Mouse (Mus musculus) CD8-positive naive resting alpha-beta T cell, adult 2 months (primary cell): Measurements from ENCODE around the gene Gm9789.
"Not testable (repeated sequence)": the region's sequence is repeated elsewhere in the genome, so short reads cannot be mapped to it uniquely, and the experiment has no call there.

Experiments
- DNase-seq, 2 experiments: peaks; one replicate each; pipeline ENCODE4 v3.0.0; 2022; ENCODE audit warnings: low read depth in 2 of 2, low spot score in 2 of 2

Gene Gm9789

DNA sequence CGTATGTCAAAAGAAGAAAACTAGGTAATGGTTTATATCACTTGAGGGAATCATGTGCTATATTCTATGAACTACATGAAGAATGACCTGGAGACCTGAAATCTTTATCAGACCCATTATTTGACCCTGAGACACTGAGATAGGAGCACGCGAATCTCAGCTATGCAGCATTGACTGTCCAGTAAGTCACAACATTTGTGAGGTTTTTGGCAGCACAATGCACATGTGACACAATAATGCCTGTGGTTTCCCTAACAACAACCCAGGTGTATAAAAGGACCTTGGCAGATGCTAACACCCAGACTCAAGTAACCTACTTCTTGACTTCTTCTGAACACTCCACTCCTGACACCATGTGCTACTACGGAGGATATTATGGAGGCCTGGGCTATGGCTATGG lies at the start of gene Gm9789:
Gene Gm9789, plus strand, starts transcription at position 301 of the 400 bp plus-strand sequence.
- DNase-seq = no peak

GRCm38 (mm10) chr16:89140551-89140950 lies 17.2 kb upstream of the Gm9789 start, which contains the start of gene Gm6358:
Gene Gm6358, plus strand, starts transcription at chr16:89140851.
- DNase-seq = no peak

GRCm38 (mm10) chr16:89150786-89151185 lies 7.0 kb upstream of the Gm9789 start, which contains the start of gene Gm10061:
Gene Gm10061, plus strand, starts transcription at chr16:89151086.
- no peak for DNase-seq

- DNase-seq = not testable (repeated sequence)
These were observed 11.4 kb downstream of the Gm9789 start, which contains the start of gene Gm7735 for GRCm38 (mm10) chr16:89169190-89169589. Gene Gm7735, plus strand, starts transcription at chr16:89169490.

DNA sequence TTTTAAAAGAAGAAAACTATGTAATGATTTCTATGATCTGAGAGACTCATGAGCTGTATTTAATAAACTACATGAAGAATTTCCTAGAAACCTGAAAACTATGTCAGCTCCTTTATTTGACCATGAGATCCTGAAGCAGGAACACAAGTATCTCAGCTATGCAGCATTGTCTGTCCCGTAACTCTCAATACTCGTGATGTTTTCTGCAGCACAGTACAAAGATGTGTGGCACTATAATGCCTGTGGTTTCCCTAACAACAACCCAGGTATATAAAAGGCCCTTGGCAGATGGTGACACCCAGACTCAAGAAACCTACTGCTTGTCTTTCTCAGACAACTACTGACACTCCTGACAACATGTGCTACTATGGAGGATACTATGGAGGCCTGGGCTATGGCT lies 16.7 kb downstream of the Gm9789 start, which contains the start of gene 1110057P08Rik:
Gene 1110057P08Rik, plus strand, starts transcription at position 301 of the 400 bp plus-strand sequence.
- no peak for DNase-seq

DNA sequence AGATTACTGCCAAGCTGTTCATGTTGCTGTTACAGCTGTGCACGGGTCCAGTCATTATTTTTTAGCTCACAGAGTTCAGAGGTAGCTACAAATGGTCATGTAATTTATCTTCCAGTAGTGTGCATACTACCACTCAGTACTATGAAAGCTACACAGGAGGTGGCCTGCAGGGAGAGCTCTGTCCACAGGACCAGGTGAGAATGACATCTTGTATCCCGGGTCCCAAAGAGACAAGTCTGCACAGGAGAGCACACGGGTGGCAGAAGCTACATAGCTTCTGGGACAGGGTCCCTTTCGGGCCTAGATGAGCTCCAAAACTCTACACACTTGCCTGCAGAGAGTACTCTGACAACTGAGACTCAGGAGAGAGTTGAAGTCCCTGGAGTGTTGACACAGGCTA lies 30.9 kb downstream of the Gm9789 start:
- no peak for DNase-seq

DNA sequence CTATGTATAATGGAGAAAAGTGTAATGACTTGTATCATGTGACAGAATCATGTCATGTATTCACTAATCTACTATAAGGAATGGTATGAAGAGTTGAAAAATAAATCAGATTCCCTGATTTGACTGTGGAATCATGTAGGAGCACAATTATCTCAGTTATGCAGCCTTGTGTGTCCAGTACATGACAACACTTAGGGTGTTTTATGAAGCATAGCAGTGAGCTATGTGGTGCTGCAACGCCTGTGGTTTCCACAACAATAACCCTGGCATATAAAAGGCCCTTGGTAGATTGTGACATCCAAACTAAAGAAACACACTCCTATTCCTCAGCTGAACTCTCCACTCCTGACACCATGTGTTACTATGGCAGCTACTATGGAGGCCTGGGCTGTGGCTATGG lies 47.8 kb downstream of the Gm9789 start, which contains the start of gene Krtap20-2:
Gene Krtap20-2, plus strand, starts transcription at position 301 of the 400 bp plus-strand sequence.
- no peak for DNase-seq
